ENCODE assay signal across 8 mouse cellular contexts in genomic region chr10:80604001-80604509, GRCm38 (mm10). TPM values are rescaled to one million over a fixed set of nuclear protein-coding genes. Genes with fewer than 3 reads are reported as not detected.
DNase-seq lines count a peak whose midpoint lies in the region; ATAC-seq and TF ChIP-seq lines count a peak whose summit lies in the region.

No protein-coding gene starts in this region.

- intact Hi-C loops in gastrocnemius, postnatal 14 days (cut with DNase I; ENCODE audit: low total_unique reads) = no loop called here

- H3K27ac ChIP-seq in lung, embryonic 14.5 days (ENCODE audit: low read depth) = 0 out of 2 replicates have a peak overlapping the region, but pooled peaks have one; percentile 74
- 0 out of 2 replicates have a peak overlapping the region, but pooled peaks have one; percentile 89 for H3K27ac ChIP-seq in embryonic facial prominence, embryonic 10.5 days (replicated peaks)
- peak overlapping the region; percentile 91; the same call in 1 of the 2 replicates for H3K27ac ChIP-seq in hindbrain, postnatal 0 days
- H3K27ac ChIP-seq in midbrain, postnatal 0 days (ENCODE audit: low read depth, low read length) = peak overlapping the region; percentile 88; the same call in 1 of the 2 replicates

- H3K9ac ChIP-seq in lung, embryonic 14.5 days = peak overlapping the region; percentile 62
- H3K9ac ChIP-seq in hindbrain, postnatal 0 days (replicated peaks; ENCODE audit: low read length) = 0 out of 2 replicates have a peak overlapping the region, but pooled peaks have one; percentile 65
- no peak overlapping the region for H3K9ac ChIP-seq in midbrain, postnatal 0 days (replicated peaks; ENCODE audit: low read length, poor library complexity, severe bottlenecking)

- H3K27me3 ChIP-seq in lung, embryonic 14.5 days (ENCODE audit: insufficient read depth, low read length) = no peaks in the 10 kb centered on the region
- no peaks in the 10 kb centered on the region for H3K27me3 ChIP-seq in embryonic facial prominence, embryonic 10.5 days (replicated peaks; ENCODE audit: low read depth, poor library complexity, severe bottlenecking)
- no peaks in the 10 kb centered on the region for H3K27me3 ChIP-seq in hindbrain, postnatal 0 days (ENCODE audit: insufficient read depth, low read length)
- H3K27me3 ChIP-seq in midbrain, postnatal 0 days (ENCODE audit: insufficient read depth, low read length) = no peaks in the 10 kb centered on the region

- peaks cover 32% of the 10 kb centered on the region for H3K36me3 ChIP-seq in lung, embryonic 14.5 days (ENCODE audit: insufficient read depth)
- peaks cover 41% of the 10 kb centered on the region for H3K36me3 ChIP-seq in embryonic facial prominence, embryonic 10.5 days (replicated peaks)
- peaks cover 28% of the 10 kb centered on the region for H3K36me3 ChIP-seq in hindbrain, postnatal 0 days (ENCODE audit: insufficient read depth, low read length)
- peaks cover 30% of the 10 kb centered on the region for H3K36me3 ChIP-seq in midbrain, postnatal 0 days (ENCODE audit: insufficient read depth, low read length)

- 88% methylated on average over 7 of the region's 7 CpGs for WGBS in lung, embryonic 14.5 days
- 86% methylated on average over 7 of the region's 7 CpGs for WGBS in embryonic facial prominence, embryonic 10.5 days
- WGBS in hindbrain, postnatal 0 days = 85% methylated on average over 7 of the region's 7 CpGs
- WGBS in midbrain, postnatal 0 days = 91% methylated on average over 7 of the region's 7 CpGs

- H3K4me2 ChIP-seq in lung, embryonic 14.5 days = peak overlapping the region; percentile 85
- peak overlapping the region; percentile 89 for H3K4me2 ChIP-seq in hindbrain, postnatal 0 days (ENCODE audit: low read depth, low read length)
- peak overlapping the region; percentile 92 for H3K4me2 ChIP-seq in midbrain, postnatal 0 days (ENCODE audit: low read depth, low read length, poor library complexity, severe bottlenecking)

- no peaks in the 10 kb centered on the region for H3K9me3 ChIP-seq in lung, embryonic 14.5 days (ENCODE audit: low read depth, low read length)
- no peaks in the 10 kb centered on the region for H3K9me3 ChIP-seq in embryonic facial prominence, embryonic 10.5 days
- no peaks in the 10 kb centered on the region for H3K9me3 ChIP-seq in hindbrain, postnatal 0 days (ENCODE audit: low read length)
- no peaks in the 10 kb centered on the region for H3K9me3 ChIP-seq in midbrain, postnatal 0 days (ENCODE audit: low read length)

- TF ChIP-seq CTCF in lung, embryonic 14.5 days (IDR thresholded peaks at IDR 0.05; ENCODE audit: low read depth) = no peak
- no peak for TF ChIP-seq CTCF in hindbrain, postnatal 0 days (IDR thresholded peaks at IDR 0.05; ENCODE audit: low read depth)
- no peak for TF ChIP-seq CTCF in midbrain, postnatal 0 days (IDR thresholded peaks at IDR 0.05)

- peaks cover 10% of the 10 kb centered on the region for H3K4me1 ChIP-seq in lung, embryonic 14.5 days (ENCODE audit: insufficient read depth)
- H3K4me1 ChIP-seq in embryonic facial prominence, embryonic 10.5 days = peaks cover 24% of the 10 kb centered on the region
- H3K4me1 ChIP-seq in hindbrain, postnatal 0 days (ENCODE audit: insufficient read depth, low read length) = peaks cover 14% of the 10 kb centered on the region
- peaks cover 10% of the 10 kb centered on the region; the same call in 1 of the 2 replicates for H3K4me1 ChIP-seq in midbrain, postnatal 0 days (ENCODE audit: insufficient read depth, low read length)

- H3K4me3 ChIP-seq in lung, embryonic 14.5 days (ENCODE audit: low read depth, low read length) = peak overlapping the region; percentile 68
- peak overlapping the region; percentile 85 for H3K4me3 ChIP-seq in embryonic facial prominence, embryonic 10.5 days
- H3K4me3 ChIP-seq in hindbrain, postnatal 0 days (ENCODE audit: low read length) = peak overlapping the region; percentile 75; the same call in 1 of the 2 replicates
- peak overlapping the region; percentile 71; the same call in 1 of the 2 replicates for H3K4me3 ChIP-seq in midbrain, postnatal 0 days (ENCODE audit: low read depth, low read length)

- no peak for ATAC-seq in lung, embryonic 14.5 days (ENCODE audit: insufficient read depth)
- ATAC-seq in hindbrain, postnatal 0 days = no peak
- no peak for ATAC-seq in midbrain, postnatal 0 days (ENCODE audit: low FRiP score)

- no peak for DNase-seq in lung, embryonic 14.5 days
- DNase-seq in lung, postnatal 10 days = no peak
- no peak for DNase-seq in embryonic facial prominence, embryonic 10.5 days (ENCODE audit: low spot score)
- no peak for DNase-seq in hindbrain, postnatal 0 days (ENCODE audit: low spot score)
- no peak for DNase-seq in midbrain, postnatal 0 days (ENCODE audit: low spot score)
- no peak for DNase-seq in gastrocnemius, postnatal 14 days
- DNase-seq in kidney, postnatal 14 days = no peak
- no peak for DNase-seq in urinary bladder, postnatal 4 days (ENCODE audit: low spot score in 2 of 2)

RNA-seq across cellular contexts. Expression of gene Adat3, which starts 1.4 kb away (rescaled TPM):
- polyA plus RNA-seq in lung, embryonic 14.5 days (2014; fragmentation: Nextera tagmentation; extraction: Ambion mirVana) = 8.7 and 10.1 TPM in 2 replicates
- 10.9 and 14.1 TPM in 2 replicates for polyA plus RNA-seq in embryonic facial prominence, embryonic 10.5 days (2016; fragmentation: Nextera tagmentation; extraction: Ambion mirVana)
- 7.3 and 11.4 TPM in 2 replicates for total RNA-seq in hindbrain, postnatal 0 days (2014; rRNA removed)
- polyA plus RNA-seq in hindbrain, postnatal 0 days (2015; fragmentation: Nextera tagmentation; extraction: Ambion mirVana) = 3.6 and 4.0 TPM in 2 replicates
- 4.0 and 6.2 TPM in 2 replicates for total RNA-seq in midbrain, postnatal 0 days (2014; rRNA removed)
- 4.6 and 4.9 TPM in 2 replicates for polyA plus RNA-seq in midbrain, postnatal 0 days (2015; fragmentation: Nextera tagmentation; extraction: Ambion mirVana)
- total RNA-seq in gastrocnemius, postnatal 14 days (2021) = 1 to 10 TPM; 1.2 to 1.5 TPM

RNA-seq across cellular contexts. Expression of gene Scamp4, which starts 1.4 kb away (rescaled TPM):
- 90.5 and 92.8 TPM in 2 replicates for polyA plus RNA-seq in lung, embryonic 14.5 days (2014; fragmentation: Nextera tagmentation; extraction: Ambion mirVana)
- 84.8 and 88.2 TPM in 2 replicates for polyA plus RNA-seq in embryonic facial prominence, embryonic 10.5 days (2016; fragmentation: Nextera tagmentation; extraction: Ambion mirVana)
- total RNA-seq in hindbrain, postnatal 0 days (2014; rRNA removed) = 39.5 and 43.2 TPM in 2 replicates
- 68.3 and 69.1 TPM in 2 replicates for polyA plus RNA-seq in hindbrain, postnatal 0 days (2015; fragmentation: Nextera tagmentation; extraction: Ambion mirVana)
- 27.8 and 32.4 TPM in 2 replicates for total RNA-seq in midbrain, postnatal 0 days (2014; rRNA removed)
- polyA plus RNA-seq in midbrain, postnatal 0 days (2015; fragmentation: Nextera tagmentation; extraction: Ambion mirVana) = 73.1 and 76.9 TPM in 2 replicates
- total RNA-seq in gastrocnemius, postnatal 14 days (2021) = 10 to 100 TPM; 18.3 to 22.0 TPM

RNA-seq across cellular contexts. Expression of gene Gm49322, which starts 1.8 kb away (rescaled TPM):
- 2.4 and 3.1 TPM in 2 replicates for polyA plus RNA-seq in lung, embryonic 14.5 days (2014; fragmentation: Nextera tagmentation; extraction: Ambion mirVana)
- 5.7 and 6.4 TPM in 2 replicates for polyA plus RNA-seq in embryonic facial prominence, embryonic 10.5 days (2016; fragmentation: Nextera tagmentation; extraction: Ambion mirVana)
- total RNA-seq in hindbrain, postnatal 0 days (2014; rRNA removed) = 0.54 and 2.2 TPM in 2 replicates
- 1.1 TPM in 2 replicates for polyA plus RNA-seq in hindbrain, postnatal 0 days (2015; fragmentation: Nextera tagmentation; extraction: Ambion mirVana)
- 2.0 and 2.7 TPM in 2 replicates for total RNA-seq in midbrain, postnatal 0 days (2014; rRNA removed)
- 1.7 and 1.8 TPM in 2 replicates for polyA plus RNA-seq in midbrain, postnatal 0 days (2015; fragmentation: Nextera tagmentation; extraction: Ambion mirVana)
- under 1 TPM; 0.18 to 0.27 TPM for total RNA-seq in gastrocnemius, postnatal 14 days (2021)

RNA-seq across cellular contexts. Expression of gene Abhd17a, which starts 13.9 kb away (rescaled TPM):
- 151 and 153 TPM in 2 replicates for polyA plus RNA-seq in lung, embryonic 14.5 days (2014; fragmentation: Nextera tagmentation; extraction: Ambion mirVana)
- 79.8 and 84.9 TPM in 2 replicates for polyA plus RNA-seq in embryonic facial prominence, embryonic 10.5 days (2016; fragmentation: Nextera tagmentation; extraction: Ambion mirVana)
- 389 and 721 TPM in 2 replicates for total RNA-seq in hindbrain, postnatal 0 days (2014; rRNA removed)
- polyA plus RNA-seq in hindbrain, postnatal 0 days (2015; fragmentation: Nextera tagmentation; extraction: Ambion mirVana) = 159 and 171 TPM in 2 replicates
- total RNA-seq in midbrain, postnatal 0 days (2014; rRNA removed) = 264 and 275 TPM in 2 replicates
- 152 and 157 TPM in 2 replicates for polyA plus RNA-seq in midbrain, postnatal 0 days (2015; fragmentation: Nextera tagmentation; extraction: Ambion mirVana)
- 10 to 100 TPM; 55.8 to 57.1 TPM for total RNA-seq in gastrocnemius, postnatal 14 days (2021)

RNA-seq across cellular contexts. Expression of gene Csnk1g2, which starts 18.6 kb away (rescaled TPM):
- polyA plus RNA-seq in lung, embryonic 14.5 days (2014; fragmentation: Nextera tagmentation; extraction: Ambion mirVana) = 105 and 124 TPM in 2 replicates
- polyA plus RNA-seq in embryonic facial prominence, embryonic 10.5 days (2016; fragmentation: Nextera tagmentation; extraction: Ambion mirVana) = 198 TPM in 2 replicates
- 128 and 156 TPM in 2 replicates for total RNA-seq in hindbrain, postnatal 0 days (2014; rRNA removed)
- polyA plus RNA-seq in hindbrain, postnatal 0 days (2015; fragmentation: Nextera tagmentation; extraction: Ambion mirVana) = 94.3 and 95.5 TPM in 2 replicates
- total RNA-seq in midbrain, postnatal 0 days (2014; rRNA removed) = 124 and 146 TPM in 2 replicates
- 90.5 and 93.3 TPM in 2 replicates for polyA plus RNA-seq in midbrain, postnatal 0 days (2015; fragmentation: Nextera tagmentation; extraction: Ambion mirVana)
- total RNA-seq in gastrocnemius, postnatal 14 days (2021) = 100 to 1,000 TPM in 1 of 2 experiments, 10 to 100 TPM in 1; 94.3 to 105 TPM
